Mouse (Mus musculus) hindbrain, embryonic 11.5 days (tissue): ENCODE data around the gene Ascl4. TPM values are rescaled to one million over a fixed set of nuclear protein-coding genes. Genes with fewer than 3 reads are reported as not detected.

Experiments used
- ATAC-seq: fragments of 200-750 bp; cut with Nextera tagmentation; 2 replicates; pipeline ENCODE4 v1.8.0; 2017; ENCODE audit warnings: mild to moderate bottlenecking, moderate TSS enrichment, moderate library complexity; ENCODE audit not compliant: low FRiP score
- DNase-seq: peaks from one replicate; pipeline ENCODE4 v3.0.0-alpha.2; 2015; ENCODE audit warnings: low spot score
- H3K27ac ChIP-seq: fragments of 300-500 bp; sonication (generic); 2 replicates; pipeline ENCODE4 v1.5.1; 2014; ENCODE audit warnings: mild to moderate bottlenecking, low read depth, low read length
- H3K27me3 ChIP-seq: fragments of 300-500 bp; sonication (generic); 2 replicates; pipeline ENCODE4 v1.6.1; 2014; ENCODE audit warnings: mild to moderate bottlenecking, low read length, moderate library complexity, mixed read lengths; ENCODE audit not compliant: control insufficient read depth, insufficient read depth
- H3K36me3 ChIP-seq: fragments of 300-500 bp; sonication (generic); 2 replicates; pipeline ENCODE4 v1.6.1; 2014; ENCODE audit warnings: mild to moderate bottlenecking, low read length, moderate library complexity, mixed read lengths; ENCODE audit not compliant: control insufficient read depth, insufficient read depth
- H3K4me1 ChIP-seq: fragments of 300-500 bp; sonication (generic); replicated peaks from 2 replicates; pipeline ENCODE4 v1.6.1; 2014; ENCODE audit warnings: low read length, mixed read lengths; ENCODE audit not compliant: control insufficient read depth, insufficient read depth
- H3K4me2 ChIP-seq: fragments of 300-500 bp; sonication (generic); replicated peaks from 2 replicates; pipeline ENCODE4 v1.6.1; 2014; ENCODE audit warnings: mild to moderate bottlenecking, low read depth, low read length
- H3K4me3 ChIP-seq: fragments of 300-500 bp; sonication (generic); 2 replicates; pipeline ENCODE4 v1.5.1; 2014; ENCODE audit warnings: low read depth, low read length
- H3K9ac ChIP-seq: fragments of 300-500 bp; sonication (generic); 2 replicates; pipeline ENCODE4 v1.6.1; 2014; ENCODE audit warnings: low read depth, low read length
- H3K9me3 ChIP-seq: fragments of 300-500 bp; sonication (generic); 2 replicates; pipeline ENCODE4 v1.6.1; 2016; ENCODE audit warnings: low read length; ENCODE audit not compliant: control insufficient read depth
- WGBS: fragments of 180-500 bp; shearing (Covaris S2); extraction: QIAGEN DNeasy Blood & Tissue Kit; methylation state at CpG from one replicate; pipeline ENCODE4 v1.1.7; 2014; 5-methylcytosine and 5-hydroxymethylcytosine counted together
- polyA plus RNA-seq: library from polyadenylated mRNA; unstranded; fragments of >200 nt; fragmentation: Nextera tagmentation; extraction: Ambion mirVana; gene quantifications from 2 replicates; pipeline ENCODE4 v1.2.1, GENCODE M21; 2014

Ascl4 gene
- polyA plus RNA-seq, 1 experiment from 2014 or later, result 0.51 TPM

- ATAC-seq (no peak), DNase-seq (no peak)
- H3K4me3 ChIP-seq, result no peak overlapping the region
- no peak overlapping the region for H3K9ac ChIP-seq
- H3K36me3 ChIP-seq, result peaks cover 13% of the 10 kb centered on the region; the same call in 1 of the 2 replicates
- 78% methylated on average over 8 of the region's 8 CpGs for WGBS
- H3K4me2 ChIP-seq, result no peak overlapping the region
- H3K9me3 ChIP-seq, result no peaks in the 10 kb centered on the region
- H3K27ac ChIP-seq, result no peak overlapping the region
- H3K4me1 ChIP-seq, result no peaks in the 10 kb centered on the region
- H3K27me3 ChIP-seq, result no peaks in the 10 kb centered on the region
These were observed 21.2 kb downstream of the Ascl4 start for GRCm38 (mm10) chr10:85948483-85949196.

- ATAC-seq, result no peak
- WGBS, result 93% methylated on average over 6 of the region's 6 CpGs
- Histone ChIP-seq H3K4me2 (no peak overlapping the region), H3K4me3 (no peak overlapping the region), H3K36me3 (0 out of 2 replicates have a peak, but pooled peaks cover 9% of the 10 kb centered on the region), H3K27me3 (no peaks in the 10 kb centered on the region), H3K9ac (no peak overlapping the region), H3K4me1 (no peaks in the 10 kb centered on the region; the same call in 1 of the 2 replicates), H3K27ac (no peak overlapping the region), H3K9me3 (no peaks in the 10 kb centered on the region)
- DNase-seq, result no peak
These were observed 24.4 kb downstream of the Ascl4 start for GRCm38 (mm10) chr10:85951765-85952443.

DNA sequence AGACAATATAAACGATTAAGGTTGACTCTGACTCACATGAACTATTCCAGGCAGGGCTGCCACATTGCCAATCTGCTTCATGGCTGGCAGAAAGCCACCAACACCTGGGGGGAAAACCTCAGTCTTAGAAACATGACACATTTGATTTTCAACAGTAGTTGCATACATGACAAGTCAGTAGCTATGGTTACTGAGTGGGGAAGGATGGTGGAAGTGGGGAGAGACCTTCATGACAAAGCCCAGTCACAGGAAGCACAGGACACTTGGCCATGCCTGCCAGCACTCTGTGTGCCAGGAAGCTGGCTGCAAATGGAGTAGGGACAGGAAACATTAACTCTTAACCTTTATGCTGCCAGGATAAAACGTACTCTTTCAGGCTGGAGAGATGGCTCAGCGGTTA is 25.9 kb downstream of the Ascl4 start:
- Histone ChIP-seq H3K4me1 (no peaks in the 10 kb centered on the region; the same call in 1 of the 2 replicates), H3K9ac (no peak overlapping the region), H3K4me3 (no peak overlapping the region), H3K27me3 (no peaks in the 10 kb centered on the region), H3K4me2 (no peak overlapping the region), H3K9me3 (no peaks in the 10 kb centered on the region), H3K36me3 (0 out of 2 replicates have a peak, but pooled peaks cover 6% of the 10 kb centered on the region), H3K27ac (no peak overlapping the region)
- ATAC-seq (no peak), DNase-seq (no peak)
- WGBS, result 90% methylated on average over 3 of the region's 3 CpGs

DNA sequence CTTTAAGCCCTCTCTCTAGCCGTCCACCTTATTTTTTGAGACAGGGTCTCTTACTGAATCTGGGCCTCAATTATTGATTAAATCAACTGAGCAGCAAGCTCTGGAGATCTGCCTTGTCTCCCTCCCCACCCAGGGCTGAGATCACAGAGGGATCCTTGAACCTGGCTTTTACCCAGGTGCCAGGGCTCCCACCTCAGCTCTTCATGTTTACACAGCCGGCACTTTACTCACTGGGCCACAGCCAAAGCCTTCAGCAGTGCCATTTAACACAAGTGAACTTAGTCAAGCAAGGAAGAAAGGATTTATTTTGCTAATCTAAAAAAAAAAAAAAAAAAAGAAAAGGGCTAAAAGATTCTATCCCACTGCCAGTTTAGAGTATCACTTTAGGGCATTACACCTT is 26.9 kb downstream of the Ascl4 start:
- no peaks in the 10 kb centered on the region; the same call in 1 of the 2 replicates for H3K4me1 ChIP-seq
- H3K4me2 ChIP-seq, result no peak overlapping the region
- no peaks in the 10 kb centered on the region for H3K9me3 ChIP-seq
- H3K36me3 ChIP-seq, result 0 out of 2 replicates have a peak, but pooled peaks cover 6% of the 10 kb centered on the region
- 92% methylated on average over 2 of the region's 2 CpGs for WGBS
- DNase-seq (no peak), ATAC-seq (no peak)
- H3K4me3 ChIP-seq, result no peak overlapping the region
- H3K9ac ChIP-seq, result no peak overlapping the region
- H3K27me3 ChIP-seq, result no peaks in the 10 kb centered on the region
- no peak overlapping the region for H3K27ac ChIP-seq

GRCm38 (mm10) chr10:85956871-85957419 is 29.5 kb downstream of the Ascl4 start:
- 7% methylated on average over 20 of the region's 20 CpGs for WGBS
- peak overlapping the region; percentile 68 for H3K4me2 ChIP-seq
- no peaks in the 10 kb centered on the region; the same call in 1 of the 2 replicates for H3K4me1 ChIP-seq
- no peaks in the 10 kb centered on the region for H3K27me3 ChIP-seq
- peak overlapping the region; percentile 51; the same call in 1 of the 2 replicates for H3K27ac ChIP-seq
- H3K9ac ChIP-seq, result peak overlapping the region; percentile 86
- H3K4me3 ChIP-seq, result peak overlapping the region; percentile 89
- no peak for DNase-seq
- ATAC-seq, result peak; percentile 45; the same call in 1 of the 2 replicates
- no peaks in the 10 kb centered on the region for H3K9me3 ChIP-seq
- H3K36me3 ChIP-seq, result 0 out of 2 replicates have a peak, but pooled peaks cover 2% of the 10 kb centered on the region

- H3K4me3 ChIP-seq, result peak within 1 kb of the TSS; percentile 89
- peak; percentile 97 for DNase-seq
- WGBS, result under 1% methylated on average over 37 of the region's 38 CpGs
- no peaks in the 10 kb centered on the region; the same call in 1 of the 2 replicates for H3K4me1 ChIP-seq
- no peaks in the 10 kb centered on the region for H3K9me3 ChIP-seq
- ATAC-seq, result peak; percentile 90
- no peaks in the 10 kb centered on the region for H3K27me3 ChIP-seq
- H3K27ac ChIP-seq, result peak within 1 kb of the TSS; percentile 51; the same call in 1 of the 2 replicates
- no peaks in the 10 kb centered on the region for H3K36me3 ChIP-seq
- H3K9ac ChIP-seq, result peak within 1 kb of the TSS; percentile 86
- peak within 1 kb of the TSS; percentile 68 for H3K4me2 ChIP-seq
These were observed 30.0 kb downstream of the Ascl4 start, which contains the start of gene Rtcb for GRCm38 (mm10) chr10:85957464-85957950. Gene Rtcb (minus strand): TSS chr10:85957823.

DNA sequence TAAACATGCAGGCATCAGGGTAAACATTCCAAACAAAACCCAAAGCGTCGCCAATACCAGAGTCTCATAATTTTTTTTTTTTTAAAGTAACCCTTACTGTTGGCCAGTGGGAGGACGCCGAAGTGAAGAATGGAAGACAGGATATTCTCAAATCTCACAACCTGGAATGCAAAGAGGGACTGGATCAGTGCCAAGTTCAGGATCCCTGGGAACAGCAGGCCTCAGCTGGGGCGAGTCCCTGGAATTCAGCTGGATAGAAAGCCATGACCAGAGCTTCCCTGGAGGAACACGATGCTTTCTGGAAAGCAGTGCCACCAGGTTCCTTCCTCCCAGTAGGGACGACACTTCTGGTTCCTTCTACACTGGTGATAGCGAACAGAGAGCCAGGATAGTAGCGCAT is 35.4 kb downstream of the Ascl4 start:
- H3K4me2 ChIP-seq, result no peak overlapping the region
- H3K27me3 ChIP-seq, result no peaks in the 10 kb centered on the region
- no peak overlapping the region for H3K27ac ChIP-seq
- no peak overlapping the region for H3K4me3 ChIP-seq
- H3K9ac ChIP-seq, result no peak overlapping the region
- H3K9me3 ChIP-seq, result no peaks in the 10 kb centered on the region
- ATAC-seq (no peak), DNase-seq (no peak)
- H3K4me1 ChIP-seq, result no peaks in the 10 kb centered on the region
- WGBS, result 75% methylated on average over 9 of the region's 9 CpGs
- no peaks in the 10 kb centered on the region for H3K36me3 ChIP-seq

DNA sequence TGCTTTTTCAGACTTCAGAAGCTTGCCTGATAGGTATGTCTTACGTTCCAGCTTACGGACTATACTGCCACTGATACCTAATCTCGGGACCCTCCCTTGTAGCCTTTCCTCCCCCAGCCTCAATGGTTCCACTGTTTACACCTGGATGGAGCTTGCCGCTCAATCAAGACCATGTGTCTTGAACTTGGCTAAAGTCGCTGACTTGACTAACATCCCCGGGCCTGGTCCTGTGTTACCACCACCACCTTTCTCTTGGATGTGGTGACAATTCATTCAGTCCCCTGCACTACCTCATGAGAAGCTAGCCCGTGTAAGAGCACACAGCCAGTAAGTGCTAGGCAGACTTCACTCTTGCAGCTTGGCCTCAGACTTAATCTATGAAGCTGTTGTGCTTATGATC is 36.8 kb downstream of the Ascl4 start:
- Histone ChIP-seq H3K4me3 (no peak overlapping the region), H3K36me3 (no peaks in the 10 kb centered on the region), H3K4me2 (no peak overlapping the region), H3K4me1 (no peaks in the 10 kb centered on the region), H3K9ac (no peak overlapping the region), H3K27me3 (no peaks in the 10 kb centered on the region), H3K27ac (no peak overlapping the region), H3K9me3 (no peaks in the 10 kb centered on the region)
- ATAC-seq (no peak), DNase-seq (no peak)
- WGBS, result 88% methylated on average over 7 of the region's 7 CpGs
